Mouse (Mus musculus) urinary bladder, postnatal 4 days (tissue): ENCODE measurements around the gene Tpbgl.

Experiments
- DNase-seq, 2 experiments: peaks; one replicate each; pipeline ENCODE4 v3.0.0; 2021 to 2022; ENCODE audit warnings: low spot score in 2 of 2

The Tpbgl gene

GRCm38 (mm10) chr7:99580247-99580646, 46.7 kb downstream of the Tpbgl start:
- DNase-seq: no peak

- no peak for DNase-seq
Observed at GRCm38 (mm10) chr7:99579491-99580190, 47.3 kb downstream of the Tpbgl start.

GRCm38 (mm10) chr7:99578246-99578645, 48.7 kb downstream of the Tpbgl start:
- DNase-seq: no peak
